Mouse (Mus musculus) spleen, adult 10 weeks (tissue): ENCODE results near the gene Vmn1r9. TPM values are rescaled to one million over a fixed set of nuclear protein-coding genes. Genes with fewer than 3 reads are reported as not detected.

ENCODE experiments used
- polyA plus RNA-seq: library from polyadenylated mRNA; stranded (reverse); fragments of 350-450 nt; fragmentation: Illumina TruSeq; extraction: RNeasy Lipid Tissue Mini Kit (QIAGEN cat#74804); gene quantifications from one replicate; pipeline ENCODE4 v1.2.3, GENCODE M21; 2015; ENCODE audit warnings: low replicate concordance; ENCODE audit not compliant: insufficient read depth

Vmn1r9 gene
- not detected for polyA plus RNA-seq

GRCm38 (mm10) chr6:57066487-57066886 lies at the start of gene Vmn1r9:
TSS of gene Vmn1r9 (plus strand) at chr6:57066787.

GRCm38 (mm10) chr6:57025224-57025623 lies 41.4 kb upstream of the Vmn1r9 start, which contains the start of gene Vmn1r7:
TSS of gene Vmn1r7 (minus strand) at chr6:57025324.

GRCm38 (mm10) chr6:57031984-57032383 lies 34.6 kb upstream of the Vmn1r9 start, which contains the start of gene Vmn1r8:
TSS of gene Vmn1r8 (plus strand) at chr6:57032284.

GRCm38 (mm10) chr6:57109154-57109553 lies 42.6 kb downstream of the Vmn1r9 start, which contains the start of gene Vmn1r10:
TSS of gene Vmn1r10 (plus strand) at chr6:57109454.

Other genes starting within 250 kb of the Vmn1r9 start
- 25.7 TPM for gene Fkbp9, start 234.7 kb upstream of the Vmn1r9 start, polyA plus RNA-seq
- 125 TPM for gene Nt5c3, start 142.9 kb upstream of the Vmn1r9 start, polyA plus RNA-seq
- 0.22 TPM for gene Vmn1r4, start 142.8 kb upstream of the Vmn1r9 start, polyA plus RNA-seq
- gene Vmn1r5, start 96.5 kb upstream of the Vmn1r9 start, polyA plus RNA-seq, result not detected
- not detected for gene Vmn1r6, start 69.5 kb upstream of the Vmn1r9 start, polyA plus RNA-seq
- not detected for gene Vmn1r7, start 41.5 kb upstream of the Vmn1r9 start, polyA plus RNA-seq
- not detected for gene Vmn1r8, start 34.5 kb upstream of the Vmn1r9 start, polyA plus RNA-seq
- not detected for gene Vmn1r10, start 42.7 kb downstream of the Vmn1r9 start, polyA plus RNA-seq
- not detected for gene Vmn1r11, start 66.7 kb downstream of the Vmn1r9 start, polyA plus RNA-seq
- not detected for gene Vmn1r12, start 90.1 kb downstream of the Vmn1r9 start, polyA plus RNA-seq
- gene Vmn1r13, start 136.5 kb downstream of the Vmn1r9 start, polyA plus RNA-seq, result not detected
- gene Vmn1r14, start 164.9 kb downstream of the Vmn1r9 start, polyA plus RNA-seq, result not detected
- not detected for gene Vmn1r15, start 191.2 kb downstream of the Vmn1r9 start, polyA plus RNA-seq